Mouse (Mus musculus) cortical plate, adult 2 months (tissue): ENCODE data around the gene Apbb1. TPM values are rescaled to one million over a fixed set of nuclear protein-coding genes. Genes with fewer than 3 reads are reported as not detected.

Experiments
- H3K27ac ChIP-seq: fragments of 200-500 bp; 2 replicates; pipeline ENCODE4 v1.5.1; 2012; ENCODE audit warnings: low read length, control low read depth, inconsistent platforms; ENCODE audit not compliant: insufficient read depth
- H3K4me1 ChIP-seq: fragments of 200-500 bp; 2 replicates; pipeline ENCODE4 v1.6.1; 2011; ENCODE audit warnings: low read length; ENCODE audit not compliant: control insufficient read depth, insufficient read depth
- H3K4me3 ChIP-seq: fragments of 200-500 bp; 2 replicates; pipeline ENCODE4 v1.5.1; 2011; ENCODE audit warnings: mild to moderate bottlenecking, low read length, control low read depth; ENCODE audit not compliant: insufficient read depth
- CTCF ChIP-seq: fragments of 200-500 bp; IDR thresholded peaks from 2 replicates; pipeline ENCODE4 v1.5.1; 2011; ENCODE audit warnings: mild to moderate bottlenecking, control low read depth, low read length; ENCODE audit not compliant: insufficient read depth; ENCODE audit errors: extremely low read depth
- POLR2A ChIP-seq: fragments of 200-500 bp; IDR thresholded peaks from 2 replicates; pipeline ENCODE4 v1.6.1; 2011; ENCODE audit warnings: mild to moderate bottlenecking, low read length, control low read depth; ENCODE audit not compliant: insufficient read depth; ENCODE audit errors: extremely low read depth
- polyA plus RNA-seq: library from polyadenylated mRNA; depleted of rRNA; stranded (reverse); fragments of >200 nt; gene quantifications from 2 replicates; pipeline ENCODE4 v1.2.3, GENCODE M21; 2012; rRNA removed

The Apbb1 gene
- polyA plus RNA-seq = 564 and 565 TPM in 2 replicates

DNA sequence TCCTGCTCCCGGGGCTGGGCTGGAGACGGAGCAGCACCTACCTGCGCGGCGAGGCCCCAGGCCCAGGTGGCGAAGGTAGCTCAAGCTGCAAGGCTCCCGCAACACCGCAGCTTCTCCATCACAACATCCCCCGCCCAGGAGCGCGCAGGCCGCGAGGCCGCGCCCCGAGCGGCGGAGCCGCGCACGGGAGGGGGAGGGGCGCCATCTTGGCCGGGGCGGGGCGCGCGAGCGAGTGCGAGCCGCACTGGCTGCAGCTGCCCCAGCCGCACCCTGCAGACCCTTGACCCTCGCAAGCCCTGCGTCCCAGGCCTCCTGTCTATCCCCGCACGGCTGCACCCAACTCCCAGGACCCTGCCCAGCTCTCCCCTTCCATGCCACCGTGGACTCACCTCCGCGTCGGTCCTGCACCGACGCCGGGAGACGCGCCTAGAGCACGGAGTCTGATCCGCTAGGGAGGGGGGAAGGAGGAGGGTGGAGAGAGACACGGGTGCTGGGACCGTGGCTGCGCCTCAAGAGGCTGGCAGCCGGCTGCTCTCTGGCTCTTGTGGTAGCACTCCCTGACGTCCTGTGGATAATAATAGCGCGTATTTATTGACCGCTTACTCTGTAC lies at the start of gene Apbb1:
Gene Apbb1, minus strand, starts transcription at position 560 of the 610 bp plus-strand sequence.
- TF ChIP-seq POLR2A (peak; percentile 59), CTCF (no peak)
- H3K4me3 ChIP-seq = peak within 1 kb of the TSS; percentile 85
- peak within 1 kb of the TSS; percentile 99 for H3K27ac ChIP-seq
- H3K4me1 ChIP-seq = peaks cover 13% of the 10 kb centered on the region

DNA sequence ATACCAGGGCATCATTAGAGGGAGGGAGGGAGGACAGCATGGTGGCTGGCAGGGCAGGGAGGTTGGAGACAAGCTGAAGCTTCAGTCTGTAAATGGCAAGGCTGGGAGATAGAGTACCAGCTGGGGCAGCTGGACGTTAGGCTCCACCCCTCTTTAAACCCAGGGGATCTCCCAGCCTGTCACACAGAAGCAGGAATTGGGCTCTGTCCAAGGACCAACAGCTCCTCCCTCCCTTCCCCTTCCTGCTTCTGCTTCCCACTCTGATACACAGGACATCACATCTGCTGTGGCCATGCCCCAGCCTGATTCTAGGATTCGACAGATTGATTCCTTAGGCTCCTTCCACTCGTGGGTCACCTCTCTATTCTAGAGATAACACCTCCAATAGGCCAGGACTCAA lies 47.2 kb upstream of the Apbb1 start:
- TF ChIP-seq CTCF (no peak), POLR2A (peak; percentile 13; the same call in 1 of the 2 replicates)
- Histone ChIP-seq H3K4me1 (peaks cover 5% of the 10 kb centered on the region; the same call in 1 of the 2 replicates), H3K4me3 (no peak overlapping the region), H3K27ac (peak overlapping the region; percentile 71)

DNA sequence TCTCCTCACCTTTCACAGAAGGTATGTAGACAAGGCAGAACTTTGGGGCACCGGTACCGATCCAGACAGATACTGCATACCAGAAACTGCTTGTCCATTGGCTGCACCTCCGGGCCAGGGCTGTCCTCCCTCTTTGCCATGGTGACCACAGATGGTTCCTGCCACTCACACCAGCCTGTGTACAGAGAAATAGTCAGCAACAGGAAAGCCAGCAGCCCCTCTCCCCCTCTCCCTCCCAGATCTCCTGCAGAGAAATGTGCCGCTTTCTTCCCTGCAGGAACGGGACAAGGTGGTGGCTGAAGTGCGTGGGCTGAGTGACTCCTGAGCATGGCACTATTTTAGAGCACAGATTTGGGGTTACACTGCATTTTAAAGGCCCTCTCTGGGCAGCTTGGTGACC lies 43.9 kb upstream of the Apbb1 start:
- Histone ChIP-seq H3K27ac (no peak overlapping the region), H3K4me1 (peaks cover 9% of the 10 kb centered on the region; the same call in 1 of the 2 replicates)
- TF ChIP-seq POLR2A = no peak
- no peak for TF ChIP-seq CTCF

DNA sequence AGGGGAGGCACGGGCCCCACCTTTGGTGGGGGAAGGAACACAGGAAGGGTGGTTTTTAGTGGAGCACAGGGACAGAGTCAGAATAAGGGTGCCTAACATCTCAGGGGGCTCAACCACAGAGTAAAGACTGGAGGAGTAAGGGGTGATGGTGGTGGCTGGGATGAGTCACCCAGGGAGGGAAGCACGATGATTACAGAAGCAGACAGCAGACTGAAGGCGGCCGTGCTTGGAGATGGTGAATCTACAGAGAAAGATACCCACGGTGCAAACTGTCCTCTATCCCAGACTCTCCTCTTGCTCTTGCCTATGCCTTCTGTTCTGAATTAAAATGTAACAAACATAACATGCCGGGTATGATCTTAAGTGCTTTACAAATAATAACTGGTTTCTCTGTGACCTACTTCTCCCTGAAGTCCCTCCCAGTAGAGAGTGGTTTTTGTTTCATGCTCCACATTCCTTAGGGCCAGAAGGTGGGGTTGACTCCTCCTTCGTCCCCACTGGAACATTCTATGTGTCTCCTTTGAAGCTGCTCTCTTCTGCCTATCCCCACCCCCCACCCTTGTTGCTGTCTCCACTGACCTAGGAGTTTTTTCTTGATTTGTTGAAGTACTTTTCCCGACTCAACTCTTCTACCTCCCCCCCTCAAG lies 40.3 kb upstream of the Apbb1 start:
- TF ChIP-seq CTCF (no peak), POLR2A (no peak)
- peaks cover 3% of the 10 kb centered on the region; the same call in 1 of the 2 replicates for H3K4me1 ChIP-seq
- no peak overlapping the region for H3K4me3 ChIP-seq
- peak overlapping the region; percentile 22; the same call in 1 of the 2 replicates for H3K27ac ChIP-seq

More for the DNA sequence above, 43.9 kb upstream of the Apbb1 start:
- no peak overlapping the region for H3K4me3 ChIP-seq

DNA sequence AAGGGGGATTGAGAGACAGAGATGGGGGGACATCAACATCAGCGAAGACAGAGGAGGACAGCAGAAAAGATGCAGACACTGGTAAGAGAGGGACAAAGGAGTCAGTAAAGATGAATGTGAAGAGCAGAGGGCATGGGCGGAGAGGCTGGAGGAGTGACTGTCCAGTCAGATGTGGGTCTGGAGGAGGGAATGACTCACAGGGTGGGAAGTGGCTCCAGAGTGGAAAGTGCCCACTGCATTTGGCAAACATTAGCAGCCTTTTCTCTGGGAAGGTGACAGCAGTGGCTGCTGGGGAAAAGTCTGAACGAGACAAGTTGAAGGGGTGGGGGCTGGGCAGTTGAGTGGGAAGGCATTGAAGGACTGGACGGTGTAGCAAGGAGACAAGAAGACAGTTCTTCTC lies 39.6 kb upstream of the Apbb1 start:
- no peak for TF ChIP-seq CTCF
- no peak for TF ChIP-seq POLR2A
- H3K4me3 ChIP-seq = no peak overlapping the region
- peaks cover 3% of the 10 kb centered on the region; the same call in 1 of the 2 replicates for H3K4me1 ChIP-seq
- H3K27ac ChIP-seq = no peak overlapping the region

DNA sequence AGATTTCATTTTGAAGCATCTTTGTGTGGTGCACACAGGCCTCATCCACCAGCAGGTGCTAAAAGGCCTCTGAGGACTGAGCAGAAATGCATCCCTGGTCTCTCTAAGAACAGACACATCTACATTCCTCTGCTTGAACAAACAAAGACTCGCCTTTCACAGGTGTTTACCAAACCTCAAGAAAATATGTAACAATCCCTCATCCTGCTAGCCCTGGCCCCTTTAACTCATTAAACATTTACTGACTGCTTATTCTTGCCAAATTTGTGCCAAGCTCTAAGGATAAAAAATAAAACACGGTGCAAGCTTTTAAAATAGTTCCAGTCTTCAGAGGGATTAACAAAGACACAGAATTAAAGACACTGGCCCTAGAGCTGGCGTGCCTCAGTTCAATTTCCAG lies 38.2 kb upstream of the Apbb1 start:
- Histone ChIP-seq H3K4me3 (no peak overlapping the region), H3K4me1 (peaks cover 3% of the 10 kb centered on the region; the same call in 1 of the 2 replicates), H3K27ac (no peak overlapping the region)
- TF ChIP-seq POLR2A (no peak), CTCF (no peak)

DNA sequence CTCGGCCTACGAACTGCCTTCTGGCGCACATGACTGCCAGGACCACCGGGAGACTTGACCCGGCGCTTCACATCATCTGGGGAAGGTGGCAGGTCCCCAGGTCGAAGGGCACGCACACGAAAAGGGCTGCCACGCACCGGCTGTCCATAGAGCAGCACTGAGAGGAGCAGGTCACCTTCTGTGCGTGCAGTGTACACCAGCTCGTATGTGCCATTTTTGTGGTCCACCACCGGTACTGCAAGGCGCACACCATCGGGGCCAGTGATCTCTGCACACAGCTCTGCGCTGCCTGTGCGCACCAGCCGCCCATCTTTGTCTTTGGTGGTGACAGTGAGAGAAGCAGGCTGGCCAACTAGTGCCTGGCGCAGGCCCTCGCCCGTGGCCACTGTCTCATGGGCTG lies 36.4 kb upstream of the Apbb1 start:
- no peak overlapping the region for H3K4me3 ChIP-seq
- peaks cover 3% of the 10 kb centered on the region; the same call in 1 of the 2 replicates for H3K4me1 ChIP-seq
- TF ChIP-seq POLR2A (no peak), CTCF (no peak)
- H3K27ac ChIP-seq = no peak overlapping the region

DNA sequence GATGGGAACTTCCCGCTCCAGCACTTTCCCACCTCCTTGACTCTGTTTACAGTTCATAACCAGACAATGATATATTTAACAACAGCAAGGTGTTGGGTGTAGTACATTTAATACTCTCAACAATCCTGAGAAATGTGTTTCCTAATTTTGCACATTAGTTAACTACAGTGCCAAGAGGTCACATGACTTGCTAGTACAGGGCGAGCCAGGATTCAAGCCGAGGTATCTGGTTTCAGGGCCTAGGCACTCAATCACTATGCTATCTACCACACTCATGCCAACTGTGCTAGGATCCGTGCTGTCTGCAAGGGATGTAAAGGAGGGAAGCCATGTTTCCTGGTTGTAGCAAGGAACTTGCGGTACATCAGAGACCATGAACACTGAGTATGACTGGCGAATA lies 35.1 kb upstream of the Apbb1 start:
- Histone ChIP-seq H3K27ac (no peak overlapping the region), H3K4me3 (no peak overlapping the region), H3K4me1 (no peaks in the 10 kb centered on the region)
- TF ChIP-seq CTCF = no peak

DNA sequence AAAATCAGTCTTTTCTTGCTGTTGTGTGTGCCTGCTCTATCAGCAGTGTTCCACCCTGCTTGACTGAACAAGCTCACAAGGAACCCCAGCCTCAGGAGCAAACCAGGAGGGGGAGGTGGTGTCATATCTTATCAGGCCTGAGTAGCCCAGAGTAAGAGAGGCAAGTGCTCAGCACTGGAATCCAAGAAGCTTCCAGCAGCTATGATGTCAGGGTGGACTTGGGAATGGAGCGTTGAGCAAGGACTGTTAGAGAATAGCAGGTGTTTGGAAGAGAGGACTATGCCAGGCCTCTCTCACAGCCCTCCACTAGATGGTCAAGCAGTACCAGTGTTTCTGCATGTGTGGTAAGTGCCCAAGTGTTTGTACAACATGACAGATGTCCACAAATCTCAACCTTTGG lies 34.3 kb upstream of the Apbb1 start:
- H3K4me3 ChIP-seq = no peak overlapping the region
- no peaks in the 10 kb centered on the region for H3K4me1 ChIP-seq
- TF ChIP-seq CTCF (no peak), POLR2A (no peak)

DNA sequence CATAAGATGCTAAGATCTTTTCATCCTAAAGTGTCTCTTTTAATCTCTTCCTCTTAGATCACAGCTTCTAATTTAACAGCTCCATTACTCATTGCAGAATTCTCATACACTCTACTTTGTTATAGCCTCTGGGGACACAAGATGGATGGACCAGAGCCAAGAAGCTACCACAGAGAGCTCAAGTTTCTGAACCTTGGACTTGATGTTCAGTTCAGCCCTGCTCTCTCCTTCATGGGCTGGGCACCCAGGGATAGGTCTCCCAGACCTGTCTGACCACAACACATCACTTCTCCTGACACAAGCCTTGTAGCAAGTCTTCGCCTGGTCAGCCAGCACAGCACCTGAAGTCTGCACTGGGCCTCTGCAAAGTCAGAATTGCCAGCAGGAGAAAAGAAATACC lies 32.9 kb upstream of the Apbb1 start:
- H3K27ac ChIP-seq = no peak overlapping the region

More for the DNA sequence above, 34.3 kb upstream of the Apbb1 start:
- no peak overlapping the region for H3K27ac ChIP-seq

DNA sequence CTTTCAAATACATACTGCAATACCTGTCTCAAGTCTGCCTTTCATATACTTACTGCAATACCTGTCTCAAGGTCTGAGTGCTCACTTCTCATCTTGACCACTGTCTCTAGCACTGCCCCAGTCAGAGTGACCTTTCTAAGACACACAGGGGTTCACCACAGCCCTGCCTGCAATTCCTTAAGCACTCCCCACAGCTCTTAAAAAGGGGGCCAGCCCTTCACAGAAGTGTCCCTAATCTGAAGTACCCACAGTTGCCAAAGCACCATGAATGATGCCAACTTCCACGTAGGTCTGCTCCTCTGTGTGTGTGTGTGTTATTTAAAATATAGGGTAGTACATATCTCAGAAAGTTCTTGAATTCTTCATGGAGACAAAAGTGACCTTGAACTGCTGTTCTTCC lies 30.3 kb upstream of the Apbb1 start:
- TF ChIP-seq POLR2A (no peak), CTCF (no peak)

More for the DNA sequence above, 32.9 kb upstream of the Apbb1 start:
- no peaks in the 10 kb centered on the region for H3K4me1 ChIP-seq
- no peak overlapping the region for H3K4me3 ChIP-seq
- TF ChIP-seq CTCF = no peak
- TF ChIP-seq POLR2A = no peak

More for the DNA sequence above, 30.3 kb upstream of the Apbb1 start:
- Histone ChIP-seq H3K27ac (no peak overlapping the region), H3K4me1 (no peaks in the 10 kb centered on the region), H3K4me3 (no peak overlapping the region)
